Mouse (Mus musculus): ENCODE data around the gene Rbpj. TPM values are rescaled to one million over a fixed set of nuclear protein-coding genes. Genes with fewer than 3 reads are reported as not detected.
A peak's percentile ranks its signal among the peaks of the same experiment; 100 is the strongest.

The Rbpj gene
- polyA plus RNA-seq, 1 experiment from 2014 or later, result 54.7 TPM

DNA sequence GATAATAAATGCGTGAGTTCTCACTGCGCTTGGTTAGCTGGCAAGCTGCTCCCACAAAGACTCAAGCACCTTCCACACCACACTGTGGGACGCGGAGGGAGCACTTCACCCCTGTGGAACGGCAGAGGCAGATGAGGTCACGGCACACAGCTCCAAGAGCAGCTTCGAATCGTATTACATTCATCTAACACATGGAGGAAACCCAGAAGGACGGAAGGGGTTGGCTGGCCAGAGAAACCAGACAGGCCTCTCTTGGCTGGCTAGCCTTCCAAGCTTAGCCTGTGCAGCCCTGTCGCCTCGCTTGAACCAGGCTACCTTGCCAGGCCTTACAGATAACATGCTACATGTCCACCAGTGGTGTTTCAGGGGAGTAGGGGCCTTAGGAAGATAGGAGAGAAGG is 6.5 kb downstream of the Rbpj start:
- no peak overlapping the region for H3K4me3 ChIP-seq (ENCODE audit: low read depth, low read length)
- H3K4me2 ChIP-seq (ENCODE audit: low read depth, severe bottlenecking), result no peak overlapping the region
- no peaks in the 10 kb centered on the region for H3K9me3 ChIP-seq (ENCODE audit: control insufficient read depth, low read length)
- peaks cover 3% of the 10 kb centered on the region; the same call in 1 of the 2 replicates for H3K4me1 ChIP-seq (ENCODE audit: control insufficient read depth, insufficient read depth, low read length)
- no peak overlapping the region for H3K27ac ChIP-seq (replicated peaks; ENCODE audit: low read depth, low read length)
- WGBS, result 78% methylated on average over 11 of the region's 11 CpGs
- no peaks in the 10 kb centered on the region for H3K27me3 ChIP-seq (ENCODE audit: control insufficient read depth, insufficient read depth, low read length)
- ATAC-seq (ENCODE audit: insufficient number of reproducible peaks, low FRiP score, low TSS enrichment, low read depth) (no peak), DNase-seq (ENCODE audit: low spot score) (no peak)
- H3K36me3 ChIP-seq (ENCODE audit: control insufficient read depth, insufficient read depth, low read length), result no peaks in the 10 kb centered on the region
- no peak overlapping the region for H3K9ac ChIP-seq (ENCODE audit: low read length)

- WGBS, result 52% methylated on average over 6 of the region's 6 CpGs
- no peaks in the 10 kb centered on the region for H3K27me3 ChIP-seq (ENCODE audit: control insufficient read depth, insufficient read depth, low read length)
Measured at GRCm38 (mm10) chr5:53479161-53479560, 13.2 kb downstream of the Rbpj start.

GRCm38 (mm10) chr5:53479891-53480290 is 13.9 kb downstream of the Rbpj start:
- no peaks in the 10 kb centered on the region for H3K36me3 ChIP-seq (ENCODE audit: control insufficient read depth, insufficient read depth, low read length)
- WGBS, result 79% methylated on average over 5 of the region's 5 CpGs
- H3K4me1 ChIP-seq (ENCODE audit: control insufficient read depth, insufficient read depth, low read length), result no peaks in the 10 kb centered on the region
- ATAC-seq (ENCODE audit: insufficient number of reproducible peaks, low FRiP score, low TSS enrichment, low read depth) (0 out of 2 replicates have a peak, but pooled peaks have one; percentile 9), DNase-seq (ENCODE audit: low spot score) (no peak)
- no peaks in the 10 kb centered on the region for H3K9me3 ChIP-seq (ENCODE audit: control insufficient read depth, low read length)
- H3K27ac ChIP-seq (replicated peaks; ENCODE audit: low read depth, low read length), result no peak overlapping the region
- no peaks in the 10 kb centered on the region for H3K27me3 ChIP-seq (ENCODE audit: control insufficient read depth, insufficient read depth, low read length)
- H3K9ac ChIP-seq (ENCODE audit: low read length), result no peak overlapping the region
- no peak overlapping the region for H3K4me2 ChIP-seq (ENCODE audit: low read depth, severe bottlenecking)
- no peak overlapping the region for H3K4me3 ChIP-seq (ENCODE audit: low read depth, low read length)

More at GRCm38 (mm10) chr5:53479161-53479560, 13.2 kb downstream of the Rbpj start:
- Histone ChIP-seq H3K27ac (replicated peaks; ENCODE audit: low read depth, low read length) (no peak overlapping the region), H3K9ac (ENCODE audit: low read length) (no peak overlapping the region), H3K4me1 (ENCODE audit: control insufficient read depth, insufficient read depth, low read length) (peaks cover 3% of the 10 kb centered on the region; the same call in 1 of the 2 replicates), H3K36me3 (ENCODE audit: control insufficient read depth, insufficient read depth, low read length) (no peaks in the 10 kb centered on the region), H3K9me3 (ENCODE audit: control insufficient read depth, low read length) (no peaks in the 10 kb centered on the region), H3K4me2 (ENCODE audit: low read depth, severe bottlenecking) (no peak overlapping the region), H3K4me3 (ENCODE audit: low read depth, low read length) (no peak overlapping the region)
- DNase-seq (ENCODE audit: low spot score) (no peak), ATAC-seq (ENCODE audit: insufficient number of reproducible peaks, low FRiP score, low TSS enrichment, low read depth) (no peak)

DNA sequence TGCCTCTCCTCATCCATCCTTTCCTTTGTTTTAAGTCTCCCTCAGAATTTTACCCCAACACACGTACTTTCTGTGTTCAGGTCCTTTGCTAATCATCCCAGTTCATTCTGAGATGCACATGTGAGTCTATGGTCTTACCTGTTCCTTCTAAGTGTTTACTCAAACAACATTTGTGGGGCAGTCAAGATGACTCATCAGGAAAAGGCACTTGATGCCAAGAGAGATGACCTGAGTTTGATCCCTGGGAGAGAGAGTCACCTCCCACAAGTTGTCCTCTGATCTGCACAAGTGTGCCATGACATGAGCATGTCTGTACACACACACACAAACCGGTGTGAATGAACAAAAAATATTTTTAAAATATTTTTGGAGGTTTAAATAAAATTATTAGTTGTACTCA is 15.1 kb downstream of the Rbpj start:
- DNase-seq (ENCODE audit: low spot score) (no peak), ATAC-seq (ENCODE audit: insufficient number of reproducible peaks, low FRiP score, low TSS enrichment, low read depth) (no peak)
- Histone ChIP-seq H3K9ac (ENCODE audit: low read length) (no peak overlapping the region), H3K4me2 (ENCODE audit: low read depth, severe bottlenecking) (no peak overlapping the region), H3K9me3 (ENCODE audit: control insufficient read depth, low read length) (no peaks in the 10 kb centered on the region), H3K27me3 (ENCODE audit: control insufficient read depth, insufficient read depth, low read length) (no peaks in the 10 kb centered on the region), H3K36me3 (ENCODE audit: control insufficient read depth, insufficient read depth, low read length) (no peaks in the 10 kb centered on the region), H3K4me1 (ENCODE audit: control insufficient read depth, insufficient read depth, low read length) (no peaks in the 10 kb centered on the region), H3K4me3 (ENCODE audit: low read depth, low read length) (no peak overlapping the region), H3K27ac (replicated peaks; ENCODE audit: low read depth, low read length) (no peak overlapping the region)
- WGBS, result 89% methylated on average over 2 of the region's 2 CpGs

- no peak overlapping the region for H3K9ac ChIP-seq (ENCODE audit: low read length)
- H3K4me3 ChIP-seq (ENCODE audit: low read depth, low read length), result no peak overlapping the region
- ATAC-seq (ENCODE audit: insufficient number of reproducible peaks, low FRiP score, low TSS enrichment, low read depth) (no peak), DNase-seq (ENCODE audit: low spot score) (no peak)
- H3K4me2 ChIP-seq (ENCODE audit: low read depth, severe bottlenecking), result no peak overlapping the region
- no peak overlapping the region for H3K27ac ChIP-seq (replicated peaks; ENCODE audit: low read depth, low read length)
- H3K27me3 ChIP-seq (ENCODE audit: control insufficient read depth, insufficient read depth, low read length), result no peaks in the 10 kb centered on the region
- WGBS, result 83% methylated on average over 6 of the region's 6 CpGs
- no peaks in the 10 kb centered on the region for H3K9me3 ChIP-seq (ENCODE audit: control insufficient read depth, low read length)
- no peaks in the 10 kb centered on the region for H3K4me1 ChIP-seq (ENCODE audit: control insufficient read depth, insufficient read depth, low read length)
- no peaks in the 10 kb centered on the region for H3K36me3 ChIP-seq (ENCODE audit: control insufficient read depth, insufficient read depth, low read length)
Measured at GRCm38 (mm10) chr5:53485069-53485628, 19.2 kb downstream of the Rbpj start.

DNA sequence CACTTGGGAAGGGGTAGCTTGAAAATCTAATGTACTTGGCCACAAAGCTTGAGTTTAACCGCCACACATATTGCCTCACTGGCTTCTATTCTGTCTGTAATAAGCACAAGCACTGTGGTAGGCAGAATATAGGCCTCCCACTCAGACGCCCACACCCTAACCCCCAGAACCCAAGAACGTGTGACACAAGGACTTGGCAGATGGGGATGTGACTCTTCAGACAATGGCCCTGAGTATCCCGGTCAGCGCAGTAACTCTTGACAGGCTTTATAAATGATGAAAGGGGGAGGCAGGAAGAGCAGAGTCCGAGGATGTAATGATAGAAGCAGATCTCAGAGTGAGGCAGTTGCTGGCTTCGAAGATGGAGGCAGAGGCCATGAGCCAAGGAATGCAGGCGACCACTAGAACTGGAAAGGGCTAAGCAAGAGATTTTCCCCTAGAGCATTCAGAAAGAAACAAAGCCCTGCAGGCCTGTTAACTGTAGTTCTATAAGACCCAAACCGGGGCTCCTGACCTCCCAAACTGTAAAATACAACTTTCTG is 20.1 kb downstream of the Rbpj start:
- WGBS, result 83% methylated on average over 9 of the region's 9 CpGs
- no peak for DNase-seq (ENCODE audit: low spot score)
- Histone ChIP-seq H3K4me2 (ENCODE audit: low read depth, severe bottlenecking) (no peak overlapping the region), H3K4me3 (ENCODE audit: low read depth, low read length) (no peak overlapping the region), H3K27ac (replicated peaks; ENCODE audit: low read depth, low read length) (no peak overlapping the region), H3K36me3 (ENCODE audit: control insufficient read depth, insufficient read depth, low read length) (no peaks in the 10 kb centered on the region), H3K27me3 (ENCODE audit: control insufficient read depth, insufficient read depth, low read length) (no peaks in the 10 kb centered on the region), H3K9me3 (ENCODE audit: control insufficient read depth, low read length) (no peaks in the 10 kb centered on the region), H3K9ac (ENCODE audit: low read length) (no peak overlapping the region), H3K4me1 (ENCODE audit: control insufficient read depth, insufficient read depth, low read length) (no peaks in the 10 kb centered on the region)
- ATAC-seq (ENCODE audit: insufficient number of reproducible peaks, low FRiP score, low TSS enrichment, low read depth), result no peak

DNA sequence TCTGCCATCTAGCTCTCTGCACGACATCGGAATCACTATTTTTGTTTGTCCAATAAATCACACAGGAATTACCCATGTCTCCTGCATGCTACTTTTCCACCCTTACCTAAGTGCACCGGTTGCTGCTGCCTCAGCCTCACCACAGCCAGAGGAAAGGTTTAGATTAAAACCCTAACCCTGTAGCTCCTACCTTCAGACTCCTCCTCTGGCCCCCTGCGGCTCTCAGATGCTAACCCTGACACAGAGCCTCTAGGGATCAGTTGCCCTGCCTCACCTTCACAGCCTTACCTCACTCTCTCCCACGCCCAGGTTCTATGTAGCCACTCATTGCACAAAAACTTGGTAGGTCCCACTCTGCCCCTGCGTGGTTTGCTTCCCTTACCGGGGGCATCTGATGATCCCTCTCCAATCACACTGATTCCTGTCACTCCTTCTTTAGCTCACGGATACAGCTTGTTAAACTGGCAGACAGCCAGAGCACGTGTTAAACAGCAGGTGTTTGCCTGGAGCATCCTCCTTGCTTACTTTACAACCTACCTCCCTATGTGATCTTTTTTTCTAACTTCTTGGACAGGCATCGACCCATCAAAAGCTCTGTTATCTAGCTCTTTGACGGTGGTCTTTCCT is 21.1 kb downstream of the Rbpj start:
- 44% methylated on average over 11 of the region's 11 CpGs for WGBS
- Histone ChIP-seq H3K4me1 (ENCODE audit: control insufficient read depth, insufficient read depth, low read length) (no peaks in the 10 kb centered on the region), H3K36me3 (ENCODE audit: control insufficient read depth, insufficient read depth, low read length) (no peaks in the 10 kb centered on the region), H3K27me3 (ENCODE audit: control insufficient read depth, insufficient read depth, low read length) (no peaks in the 10 kb centered on the region), H3K9ac (ENCODE audit: low read length) (no peak overlapping the region), H3K4me2 (ENCODE audit: low read depth, severe bottlenecking) (no peak overlapping the region), H3K27ac (replicated peaks; ENCODE audit: low read depth, low read length) (no peak overlapping the region), H3K4me3 (ENCODE audit: low read depth, low read length) (no peak overlapping the region), H3K9me3 (ENCODE audit: control insufficient read depth, low read length) (no peaks in the 10 kb centered on the region)
- DNase-seq (ENCODE audit: low spot score), result no peak
- ATAC-seq (ENCODE audit: insufficient number of reproducible peaks, low FRiP score, low TSS enrichment, low read depth), result no peak

- H3K36me3 ChIP-seq (ENCODE audit: control insufficient read depth, insufficient read depth, low read length), result no peaks in the 10 kb centered on the region
- no peaks in the 10 kb centered on the region for H3K9me3 ChIP-seq (ENCODE audit: control insufficient read depth, low read length)
- H3K27ac ChIP-seq (replicated peaks; ENCODE audit: low read depth, low read length), result no peak overlapping the region
- H3K9ac ChIP-seq (ENCODE audit: low read length), result no peak overlapping the region
- no peaks in the 10 kb centered on the region for H3K4me1 ChIP-seq (ENCODE audit: control insufficient read depth, insufficient read depth, low read length)
- H3K4me2 ChIP-seq (ENCODE audit: low read depth, severe bottlenecking), result no peak overlapping the region
- 53% methylated on average over 5 of the region's 5 CpGs for WGBS
- ATAC-seq (ENCODE audit: insufficient number of reproducible peaks, low FRiP score, low TSS enrichment, low read depth) (no peak), DNase-seq (ENCODE audit: low spot score) (no peak)
- no peaks in the 10 kb centered on the region for H3K27me3 ChIP-seq (ENCODE audit: control insufficient read depth, insufficient read depth, low read length)
- H3K4me3 ChIP-seq (ENCODE audit: low read depth, low read length), result no peak overlapping the region
Measured at GRCm38 (mm10) chr5:53490697-53491099, 24.7 kb downstream of the Rbpj start.
